Mouse (Mus musculus): ENCODE data around the gene Prdx3.

DNA sequence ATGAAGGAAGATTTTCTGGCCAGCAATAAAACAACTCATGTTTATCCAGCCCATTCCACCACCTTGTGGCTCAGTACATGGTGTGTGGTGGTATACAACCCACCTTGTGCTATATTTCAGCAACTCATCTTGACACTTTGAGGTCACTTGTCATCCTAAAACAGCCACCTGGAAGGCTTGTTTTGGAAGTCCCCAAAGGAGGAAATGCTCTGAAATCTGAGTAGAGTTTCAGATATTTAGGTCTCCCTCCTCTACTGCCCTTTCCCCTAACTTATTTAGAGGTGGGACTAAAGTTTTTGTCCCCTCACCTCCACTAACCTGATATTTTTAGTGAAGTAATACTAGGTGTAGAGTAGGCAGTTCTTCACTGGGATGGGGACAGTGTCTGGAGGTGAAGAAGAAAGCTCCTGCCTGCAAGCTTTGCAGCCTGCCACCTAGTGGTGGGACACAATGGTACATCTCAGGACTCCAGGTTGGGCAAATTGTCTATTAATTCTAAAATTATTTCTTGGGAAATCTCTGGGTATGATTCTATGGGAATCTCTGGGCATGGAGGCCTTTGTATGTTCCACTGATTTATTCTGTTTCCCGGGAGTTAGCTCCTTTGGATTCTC lies 17.7 kb upstream of the Prdx3 start:
- no peak for TF ChIP-seq POLR2A (IDR thresholded peaks at IDR 0.05; ENCODE audit: insufficient read length, low read depth)
- no peak for TF ChIP-seq E2F4 (IDR thresholded peaks at IDR 0.05; ENCODE audit: insufficient read depth)
- TF ChIP-seq TCF12 (IDR thresholded peaks at IDR 0.05; ENCODE audit: insufficient read depth, poor library complexity, severe bottlenecking): no peak
- no peak for TF ChIP-seq MAX (IDR thresholded peaks at IDR 0.05; ENCODE audit: low read depth)
- TF ChIP-seq POLR2AphosphoS2 (IDR thresholded peaks at IDR 0.05; ENCODE audit: insufficient read length, low read depth): no peak
- no peak for TF ChIP-seq MYOG (IDR thresholded peaks at IDR 0.05; ENCODE audit: control insufficient read depth in 1 of 3, insufficient read depth in 1 of 3, insufficient read length in 2 of 3, low read depth in 2 of 3)
- no peak for TF ChIP-seq USF1 (IDR thresholded peaks at IDR 0.05; ENCODE audit: low read depth)
- TF ChIP-seq MYOD1 (IDR thresholded peaks at IDR 0.05; ENCODE audit: control insufficient read depth in 1 of 3, insufficient read length in 2 of 3, low read depth in 2 of 3): no peak
- TF ChIP-seq REST (IDR thresholded peaks at IDR 0.05; ENCODE audit: insufficient read depth, insufficient read length): no peak
- TF ChIP-seq CEBPB (IDR thresholded peaks at IDR 0.05; ENCODE audit: insufficient read depth, poor library complexity, severe bottlenecking): no peak
- no peak for TF ChIP-seq SRF (IDR thresholded peaks at IDR 0.05; ENCODE audit: control insufficient read depth, insufficient read length, low read depth)
- TF ChIP-seq TCF3 (IDR thresholded peaks at IDR 0.05; ENCODE audit: insufficient read length, low read depth): no peak

All from myocyte (in vitro differentiated cells).